Mouse (Mus musculus): ENCODE data around the gene Ap2a1.

GRCm38 (mm10) chr7:44883036-44883435 is 46.3 kb downstream of the Ap2a1 start:
- TF ChIP-seq POLR2A (IDR thresholded peaks at IDR 0.05; ENCODE audit: low read depth, low read length) (no peak), CTCF (IDR thresholded peaks at IDR 0.05; ENCODE audit: extremely low read depth, insufficient read depth, insufficient read length, insufficient replicate concordance) (no peak)
